Comparison of ENCODE assay signal across 8 mouse cellular contexts in genomic region chr7:97749207-97750190, GRCm38 (mm10). TPM values are rescaled to one million over a fixed set of nuclear protein-coding genes. Genes with fewer than 3 reads are reported as not detected.
A peak's percentile ranks its signal among the peaks of the same experiment; 100 is the strongest.
DNase-seq lines count a peak whose midpoint lies in the region; ATAC-seq lines count a peak whose summit lies in the region.

No protein-coding gene starts in this region.

- ATAC-seq in heart, embryonic 13.5 days (ENCODE audit: extremely low read depth, insufficient number of reproducible peaks, low FRiP score, low TSS enrichment): no peak
- ATAC-seq in limb, embryonic 15.5 days (ENCODE audit: insufficient number of reproducible peaks, low FRiP score, low TSS enrichment, low read depth): no peak
- no peak for ATAC-seq in midbrain, embryonic 15.5 days (replicated peaks)

- H3K4me1 ChIP-seq in heart, embryonic 13.5 days: peaks cover 8% of the 10 kb centered on the region; the same call in 1 of the 2 replicates
- H3K4me1 ChIP-seq in limb, embryonic 15.5 days: 0 out of 2 replicates have a peak, but pooled peaks cover 5% of the 10 kb centered on the region
- H3K4me1 ChIP-seq in midbrain, embryonic 15.5 days: peaks cover 4% of the 10 kb centered on the region; the same call in 1 of the 2 replicates

- H3K9ac ChIP-seq in heart, embryonic 13.5 days: 0 out of 2 replicates have a peak overlapping the region, but pooled peaks have one; percentile 21
- H3K9ac ChIP-seq in limb, embryonic 15.5 days: no peak overlapping the region
- H3K9ac ChIP-seq in midbrain, embryonic 15.5 days: no peak overlapping the region

- H3K27me3 ChIP-seq in heart, embryonic 13.5 days (replicated peaks): no peaks in the 10 kb centered on the region
- no peaks in the 10 kb centered on the region for H3K27me3 ChIP-seq in limb, embryonic 15.5 days
- no peaks in the 10 kb centered on the region for H3K27me3 ChIP-seq in midbrain, embryonic 15.5 days (replicated peaks)

- DNase-seq in adrenal gland, adult 2 months: peak; percentile 39
- DNase-seq in adrenal gland, adult 8-10 months: no peak
- peak; percentile 89 for DNase-seq in ZHBTc4 (ENCODE audit: low read depth, low spot score)
- no peak for DNase-seq in retina, embryonic 14.5 days (ENCODE audit: low spot score)
- DNase-seq in right cerebral cortex, postnatal 36 days (ENCODE audit: low spot score in 2 of 2): no peak

- H3K9me3 ChIP-seq in heart, embryonic 13.5 days: no peaks in the 10 kb centered on the region
- no peaks in the 10 kb centered on the region for H3K9me3 ChIP-seq in limb, embryonic 15.5 days
- H3K9me3 ChIP-seq in midbrain, embryonic 15.5 days: no peaks in the 10 kb centered on the region

- 33% methylated on average over 19 of the region's 19 CpGs for WGBS in heart, embryonic 13.5 days
- WGBS in limb, embryonic 15.5 days: 44% methylated on average over 19 of the region's 19 CpGs
- 20% methylated on average over 19 of the region's 19 CpGs for WGBS in midbrain, embryonic 15.5 days

- H3K4me3 ChIP-seq in heart, embryonic 13.5 days: peak overlapping the region; percentile 25
- H3K4me3 ChIP-seq in limb, embryonic 15.5 days: no peak overlapping the region; the same call in 1 of the 2 replicates
- no peak overlapping the region for H3K4me3 ChIP-seq in midbrain, embryonic 15.5 days

- peak overlapping the region; percentile 62 for H3K4me2 ChIP-seq in heart, embryonic 13.5 days
- H3K4me2 ChIP-seq in limb, embryonic 15.5 days: 0 out of 2 replicates have a peak overlapping the region, but pooled peaks have one; percentile 12
- H3K4me2 ChIP-seq in midbrain, embryonic 15.5 days: peak overlapping the region; percentile 16; the same call in 1 of the 2 replicates

- H3K27ac ChIP-seq in heart, embryonic 13.5 days (replicated peaks): 0 out of 2 replicates have a peak overlapping the region, but pooled peaks have one; percentile 20
- peak overlapping the region; percentile 19; the same call in 1 of the 2 replicates for H3K27ac ChIP-seq in limb, embryonic 15.5 days
- no peak overlapping the region for H3K27ac ChIP-seq in midbrain, embryonic 15.5 days

- no peaks in the 10 kb centered on the region for H3K36me3 ChIP-seq in heart, embryonic 13.5 days
- no peaks in the 10 kb centered on the region for H3K36me3 ChIP-seq in limb, embryonic 15.5 days
- H3K36me3 ChIP-seq in midbrain, embryonic 15.5 days (replicated peaks): no peaks in the 10 kb centered on the region

RNA-seq across cellular contexts. Expression of gene Aqp11, which starts 11.4 kb away (rescaled TPM):
- total RNA-seq in adrenal gland, adult 2 months (2021): 1 to 10 TPM; 2.8 to 5.3 TPM
- 5.5 and 8.1 TPM in 2 replicates for polyA plus RNA-seq in adrenal gland, adult 2 months (2012; rRNA removed)
- 1 to 10 TPM; 1.8 to 6.1 (median 3.3) TPM for total RNA-seq in adrenal gland, adult 8-10 months (2022)
- polyA plus RNA-seq in heart, embryonic 13.5 days (2015; fragmentation: Nextera tagmentation; extraction: Ambion mirVana): 2.4 and 2.7 TPM in 2 replicates
- polyA plus RNA-seq in limb, embryonic 15.5 days (2015; fragmentation: Nextera tagmentation; extraction: Ambion mirVana): 2.5 and 3.6 TPM in 2 replicates
- 15.9 and 18.0 TPM in 2 replicates for polyA plus RNA-seq in midbrain, embryonic 15.5 days (2015; fragmentation: Nextera tagmentation; extraction: Ambion mirVana)

RNA-seq across cellular contexts. Expression of gene Pak1, which starts 38.8 kb away (rescaled TPM):
- 10 to 100 TPM; 20.5 to 32.2 TPM for total RNA-seq in adrenal gland, adult 2 months (2021)
- polyA plus RNA-seq in adrenal gland, adult 2 months (2012; rRNA removed): 19.8 and 21.4 TPM in 2 replicates
- 10 to 100 TPM; 15.8 to 35.1 (median 27.8) TPM for total RNA-seq in adrenal gland, adult 8-10 months (2022)
- polyA plus RNA-seq in heart, embryonic 13.5 days (2015; fragmentation: Nextera tagmentation; extraction: Ambion mirVana): 4.6 and 4.7 TPM in 2 replicates
- polyA plus RNA-seq in limb, embryonic 15.5 days (2015; fragmentation: Nextera tagmentation; extraction: Ambion mirVana): 16.6 and 19.9 TPM in 2 replicates
- 147 and 156 TPM in 2 replicates for polyA plus RNA-seq in midbrain, embryonic 15.5 days (2015; fragmentation: Nextera tagmentation; extraction: Ambion mirVana)

RNA-seq across cellular contexts. Expression of gene Clns1a, which starts 53.1 kb away (rescaled TPM):
- total RNA-seq in adrenal gland, adult 2 months (2021): 10 to 100 TPM; 43.5 to 67.2 TPM
- polyA plus RNA-seq in adrenal gland, adult 2 months (2012; rRNA removed): 36.4 and 45.4 TPM in 2 replicates
- total RNA-seq in adrenal gland, adult 8-10 months (2022): 10 to 100 TPM; 54.5 to 66.7 (median 63.1) TPM
- 96.0 and 110 TPM in 2 replicates for polyA plus RNA-seq in heart, embryonic 13.5 days (2015; fragmentation: Nextera tagmentation; extraction: Ambion mirVana)
- 175 and 177 TPM in 2 replicates for polyA plus RNA-seq in limb, embryonic 15.5 days (2015; fragmentation: Nextera tagmentation; extraction: Ambion mirVana)
- 174 and 179 TPM in 2 replicates for polyA plus RNA-seq in midbrain, embryonic 15.5 days (2015; fragmentation: Nextera tagmentation; extraction: Ambion mirVana)

Comparison
In these comparisons a context has a peak if more than half of its experiments do, and no peak if none do; other contexts are left out.
1. DNase-seq: peak in adrenal gland, adult 2 months (single experiment) and ZHBTc4 (single experiment); none in adrenal gland, adult 8-10 months (single experiment), retina, embryonic 14.5 days (single experiment) and right cerebral cortex, postnatal 36 days (0 of 2).
2. H3K4me2 ChIP-seq: peak in every context shown above with its lines; median percentile 62 in heart, embryonic 13.5 days; 16 in midbrain, embryonic 15.5 days; 12 in limb, embryonic 15.5 days.